Mouse (Mus musculus) heart, embryonic 14.5 days (tissue): ENCODE measurements around the gene Lrrc10b. TPM values are rescaled to one million over a fixed set of nuclear protein-coding genes. Genes with fewer than 3 reads are reported as not detected.

Experiments
- polyA plus RNA-seq: library from polyadenylated mRNA; unstranded; fragments of >200 nt; fragmentation: Nextera tagmentation; extraction: Ambion mirVana; gene quantifications from 2 replicates; pipeline ENCODE4 v1.2.1, GENCODE M21; 2014

Gene Lrrc10b
- polyA plus RNA-seq, 1 experiment from 2014 or later = 0.22 TPM

Other genes with a start within 250 kb of the Lrrc10b start
- gene Myrf, start 216.7 kb downstream of the Lrrc10b start, polyA plus RNA-seq = 7.8 and 10.8 TPM in 2 replicates
- 0.65 and 0.82 TPM in 2 replicates for gene Dagla, start 152.6 kb downstream of the Lrrc10b start, polyA plus RNA-seq
- gene Syt7, start 68.4 kb downstream of the Lrrc10b start, polyA plus RNA-seq = 0.67 and 0.92 TPM in 2 replicates
- gene Ppp1r32, start 25.5 kb upstream of the Lrrc10b start, polyA plus RNA-seq = not detected in 2 replicates
- 31.7 and 34.9 TPM in 2 replicates for gene Cpsf7, start 67.8 kb upstream of the Lrrc10b start, polyA plus RNA-seq
- gene Sdhaf2, start 68.7 kb upstream of the Lrrc10b start, polyA plus RNA-seq = 52.2 and 54.0 TPM in 2 replicates
- 19.3 and 26.0 TPM in 2 replicates for gene Tmem216, start 98.8 kb upstream of the Lrrc10b start, polyA plus RNA-seq
- gene Cyb561a3, start 119.7 kb upstream of the Lrrc10b start, polyA plus RNA-seq = 19.2 and 19.9 TPM in 2 replicates
- gene Tmem138, start 119.9 kb upstream of the Lrrc10b start, polyA plus RNA-seq = 26.5 and 27.6 TPM in 2 replicates
- 251 and 258 TPM in 2 replicates for gene Ddb1, start 147.9 kb upstream of the Lrrc10b start, polyA plus RNA-seq
- gene Tkfc, start 148.2 kb upstream of the Lrrc10b start, polyA plus RNA-seq = 8.6 and 11.2 TPM in 2 replicates
- 0.36 and 0.51 TPM in 2 replicates for gene Vwce, start 176.7 kb upstream of the Lrrc10b start, polyA plus RNA-seq
- gene Pga5, start 220.6 kb upstream of the Lrrc10b start, polyA plus RNA-seq = not detected in 2 replicates
- 28.4 and 30.0 TPM in 2 replicates for gene Vps37c, start 231.3 kb upstream of the Lrrc10b start, polyA plus RNA-seq